Mouse (Mus musculus): ENCODE data around the gene Notch1. TPM values are rescaled to one million over a fixed set of nuclear protein-coding genes. Genes with fewer than 3 reads are reported as not detected.

Gene Notch1
- polyA plus RNA-seq (2012; ENCODE audit: low replicate concordance): 58.7 and 58.9 TPM in 2 replicates

GRCm38 (mm10) chr2:26516275-26516674, at the start of gene Notch1:
TSS of gene Notch1 (minus strand) at chr2:26516663.

GRCm38 (mm10) chr2:26444946-26445665, 71.4 kb downstream of the Notch1 start, which contains the start of gene Sec16a:
TSS of gene Sec16a (minus strand) at chr2:26445216.

GRCm38 (mm10) chr2:26408515-26409356, 107.7 kb downstream of the Notch1 start, which contains the start of gene Inpp5e:
TSS of gene Inpp5e (minus strand) at chr2:26409203.

Other genes starting within 250 kb of the Notch1 start
- not detected in 2 replicates for gene Ccdc187, start 222.1 kb downstream of the Notch1 start, polyA plus RNA-seq (2012; ENCODE audit: low replicate concordance)
- 29.0 and 82.6 TPM in 2 replicates for gene Gpsm1, start 201.1 kb downstream of the Notch1 start, polyA plus RNA-seq (2012; ENCODE audit: low replicate concordance)
- gene Dnlz, start 164.6 kb downstream of the Notch1 start, polyA plus RNA-seq (2012; ENCODE audit: low replicate concordance): 14.9 and 19.2 TPM in 2 replicates
- gene Card9, start 155.7 kb downstream of the Notch1 start, polyA plus RNA-seq (2012; ENCODE audit: low replicate concordance): 22.5 and 86.0 TPM in 2 replicates
- gene Snapc4, start 136.0 kb downstream of the Notch1 start, polyA plus RNA-seq (2012; ENCODE audit: low replicate concordance): 44.9 and 49.0 TPM in 2 replicates
- gene Entr1, start 127.3 kb downstream of the Notch1 start, polyA plus RNA-seq (2012; ENCODE audit: low replicate concordance): 76.2 and 135 TPM in 2 replicates
- 193 and 219 TPM in 2 replicates for gene Pmpca, start 127.3 kb downstream of the Notch1 start, polyA plus RNA-seq (2012; ENCODE audit: low replicate concordance)
- gene Inpp5e, start 107.5 kb downstream of the Notch1 start, polyA plus RNA-seq (2012; ENCODE audit: low replicate concordance): 20.0 and 21.3 TPM in 2 replicates
- 40.3 and 54.5 TPM in 2 replicates for gene Sec16a, start 71.4 kb downstream of the Notch1 start, polyA plus RNA-seq (2012; ENCODE audit: low replicate concordance)
- gene Egfl7, start 63.4 kb upstream of the Notch1 start, polyA plus RNA-seq (2012; ENCODE audit: low replicate concordance): 2.6 and 9.0 TPM in 2 replicates
- gene Gm20532, start 70.0 kb upstream of the Notch1 start, polyA plus RNA-seq (2012; ENCODE audit: low replicate concordance): 0.38 TPM in 1 of 2 replicates, not detected in the other
- 30.6 and 53.9 TPM in 2 replicates for gene Agpat2, start 87.8 kb upstream of the Notch1 start, polyA plus RNA-seq (2012; ENCODE audit: low replicate concordance)
- 1.1 and 2.0 TPM in 2 replicates for gene Fam69b, start 111.8 kb upstream of the Notch1 start, polyA plus RNA-seq (2012; ENCODE audit: low replicate concordance)
- gene Lcn4, start 154.6 kb upstream of the Notch1 start, polyA plus RNA-seq (2012; ENCODE audit: low replicate concordance): 0.49 TPM in 1 of 2 replicates, not detected in the other

All from hematopoietic multipotent progenitor cell, adult 10-12 weeks (in vitro differentiated cells).